Mouse (Mus musculus): Measurements from ENCODE around the gene Htr5a.

Gene Htr5a

GRCm38 (mm10) chr5:27841701-27842295 is at the start of gene Htr5a:
Htr5a (plus strand) TSS chr5:27842149.
- peak; percentile 51 to 53 for DNase-seq (ENCODE audit: low spot score in 2 of 2)

DNA sequence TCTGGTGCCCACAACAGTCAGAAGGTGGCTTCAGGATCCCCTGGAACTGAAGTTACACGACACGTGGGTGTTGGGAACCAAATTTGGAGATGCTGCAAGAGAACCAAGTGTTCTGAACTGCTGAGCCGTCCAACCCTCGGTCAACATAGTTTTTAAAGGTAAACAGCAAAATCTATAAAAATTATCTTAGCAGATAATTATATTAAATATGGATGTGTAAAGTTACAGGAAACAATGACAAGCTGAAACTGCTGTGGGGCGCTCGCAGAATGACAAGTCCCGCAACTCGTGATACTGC is 49.8 kb upstream of the Htr5a start:
- DNase-seq (ENCODE audit: low spot score in 2 of 2), result no peak

DNA sequence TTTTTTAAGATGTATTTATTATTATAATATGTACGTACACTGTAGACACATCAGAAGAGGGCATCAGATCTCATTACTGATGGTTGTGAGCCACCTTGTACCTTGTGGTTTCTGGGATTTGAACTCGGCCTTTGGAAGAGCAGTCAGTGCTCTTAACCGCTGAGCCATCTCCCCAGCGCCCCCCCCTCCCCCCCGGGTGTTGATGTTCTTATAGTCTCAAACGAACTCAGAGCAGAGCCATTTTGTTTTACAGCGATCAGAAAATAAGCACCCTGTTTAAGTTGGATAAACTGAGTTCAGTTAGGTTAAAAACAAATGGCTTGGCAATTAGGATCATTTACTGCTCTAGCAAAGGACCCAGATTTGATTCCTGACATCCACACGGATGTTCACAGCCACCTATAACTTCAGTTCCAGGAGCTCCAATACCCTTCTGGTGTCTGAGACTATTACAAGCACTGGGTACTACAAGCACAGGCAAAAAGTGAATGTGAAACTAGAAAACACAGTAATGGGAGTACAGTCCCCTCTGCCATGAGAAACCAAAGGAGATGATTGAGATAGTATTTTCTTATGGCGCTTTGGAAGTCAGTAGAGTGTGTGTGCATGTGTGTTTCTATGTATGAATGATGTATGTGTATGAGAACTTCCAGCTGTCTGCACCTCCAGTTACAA is 49.3 kb upstream of the Htr5a start:
- DNase-seq (ENCODE audit: low spot score in 2 of 2), result no peak

DNA sequence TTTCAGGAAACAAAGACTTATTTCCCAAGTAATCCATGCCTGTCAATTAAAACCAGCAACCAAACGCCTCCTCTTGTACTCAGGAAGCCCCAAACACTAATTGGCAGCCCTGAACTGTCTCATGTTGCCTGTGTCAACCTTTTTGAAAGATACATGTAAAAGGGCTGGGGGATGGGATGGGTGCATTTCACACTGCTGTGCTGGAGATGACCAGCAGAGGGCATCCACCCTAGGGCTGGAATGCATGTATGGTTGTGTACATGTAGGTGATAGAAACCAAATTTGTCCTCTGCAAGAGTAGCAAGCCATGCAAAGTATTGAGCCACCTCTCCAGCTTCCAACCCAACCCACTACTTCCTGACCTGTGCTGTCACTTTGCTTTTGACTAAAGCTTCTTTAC is 48.0 kb upstream of the Htr5a start:
- DNase-seq (ENCODE audit: low spot score in 2 of 2), result peak; percentile 62 to 71

DNA sequence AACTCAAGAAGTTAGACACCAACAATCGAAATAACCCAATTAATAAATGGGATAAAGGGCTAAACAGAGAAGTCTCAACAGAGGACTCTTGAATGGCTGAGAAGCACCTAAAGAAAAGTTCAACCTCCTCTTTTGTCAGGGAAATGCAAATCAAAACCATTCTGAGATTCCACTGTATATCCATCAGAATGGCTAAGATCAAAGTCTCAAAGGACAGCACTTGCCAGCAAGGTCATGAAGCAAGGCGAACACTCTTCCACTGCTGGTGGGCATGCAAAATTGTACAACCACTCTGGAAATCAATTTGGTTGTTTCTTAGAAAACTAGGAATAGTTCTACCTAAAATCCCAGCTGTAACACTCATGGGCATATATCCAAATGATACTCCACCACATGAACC is 27.7 kb upstream of the Htr5a start:
- no peak for DNase-seq (ENCODE audit: low spot score in 2 of 2)

DNA sequence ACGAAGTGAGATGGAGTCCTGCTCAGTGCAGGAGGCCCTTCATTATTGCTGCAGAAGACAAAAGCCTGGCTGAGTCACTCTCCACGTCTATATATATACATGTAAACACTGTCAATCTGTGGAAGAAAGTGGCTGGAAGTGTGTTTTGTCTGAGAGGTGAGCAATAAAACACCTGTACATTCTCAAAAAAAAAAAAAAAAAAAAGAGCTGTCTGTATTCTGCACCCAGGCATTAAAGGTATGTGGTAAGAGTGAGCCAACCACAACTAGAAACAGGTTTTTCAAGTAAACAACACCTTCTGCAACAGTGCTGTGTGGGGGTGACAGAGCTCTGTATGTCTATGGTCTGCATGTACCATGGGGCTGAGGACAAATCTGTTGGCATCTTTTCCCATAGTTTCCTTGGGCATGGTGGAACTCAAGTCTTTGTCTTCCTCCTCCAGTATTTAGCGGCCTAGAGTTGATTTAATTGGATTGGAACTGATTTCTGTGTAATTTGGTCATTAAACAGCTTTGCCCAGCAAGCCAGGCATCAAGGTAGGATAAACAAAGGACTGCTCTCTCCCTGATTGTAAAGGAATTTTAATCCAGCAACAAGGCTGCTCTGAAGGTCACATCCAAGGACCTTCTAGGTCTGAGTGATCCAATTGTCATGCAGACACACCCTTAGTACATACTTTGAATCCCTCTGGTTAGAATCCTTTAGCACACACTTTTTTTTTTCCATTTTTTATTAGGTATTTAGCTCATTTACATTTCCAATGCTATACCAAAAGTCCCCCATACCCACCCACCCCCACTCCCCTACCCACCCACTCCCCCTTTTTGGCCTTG is 22.9 kb upstream of the Htr5a start:
- DNase-seq (ENCODE audit: low spot score in 2 of 2), result no peak

- no peak for DNase-seq (ENCODE audit: low spot score in 2 of 2)
These were observed 20.8 kb upstream of the Htr5a start for GRCm38 (mm10) chr5:27821161-27821560.

- DNase-seq (ENCODE audit: low spot score in 2 of 2), result no peak
These were observed 14.0 kb upstream of the Htr5a start for GRCm38 (mm10) chr5:27827971-27828370.

GRCm38 (mm10) chr5:27835096-27835495 is 6.9 kb upstream of the Htr5a start:
- no peak for DNase-seq (ENCODE audit: low spot score in 2 of 2)

DNA sequence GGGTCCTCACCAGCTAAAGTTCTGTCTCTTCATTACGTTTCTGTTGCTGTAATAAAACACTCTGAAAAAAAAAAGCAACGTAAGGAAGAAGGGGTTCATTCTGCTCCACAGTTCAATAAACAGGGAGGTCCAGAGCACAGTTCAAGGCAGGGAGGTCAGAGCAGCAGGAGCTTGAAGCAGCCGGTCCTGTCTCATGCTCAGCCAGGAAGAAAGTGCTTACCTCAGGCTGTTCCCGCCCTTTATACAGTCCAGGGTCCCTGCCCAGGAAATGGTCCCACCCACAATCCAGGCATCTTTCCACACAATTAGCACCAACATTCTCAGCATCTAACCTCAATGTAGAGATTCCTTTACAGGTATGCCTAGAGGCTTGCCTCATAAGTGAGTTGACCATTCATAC is 3.9 kb upstream of the Htr5a start:
- DNase-seq (ENCODE audit: low spot score in 2 of 2), result no peak

GRCm38 (mm10) chr5:27842671-27843320 is 847 bp downstream of the Htr5a start:
- peak; percentile 8 to 24 for DNase-seq (ENCODE audit: low spot score in 2 of 2)

DNA sequence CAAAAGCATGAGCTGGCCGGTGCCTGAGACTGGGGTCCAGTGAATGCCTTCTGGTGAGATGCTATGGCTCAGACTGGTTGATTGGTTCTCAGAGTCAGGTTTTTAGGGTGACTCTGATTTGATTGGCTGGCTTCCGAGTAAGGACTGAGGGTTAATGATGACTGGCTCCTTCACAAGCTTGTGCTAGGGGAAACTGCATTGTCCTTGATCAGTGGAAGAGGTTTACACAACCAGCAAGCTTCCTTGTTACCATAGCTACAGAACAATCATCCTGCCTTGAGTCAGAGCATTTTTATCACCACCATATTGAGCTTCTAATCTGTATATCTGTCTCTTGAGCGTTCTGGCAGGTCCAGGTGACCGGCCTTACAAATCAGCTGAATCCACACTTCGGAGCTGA is 5.0 kb downstream of the Htr5a start:
- no peak for DNase-seq (ENCODE audit: low spot score in 2 of 2)

- no peak for DNase-seq (ENCODE audit: low spot score in 2 of 2)
These were observed 12.3 kb downstream of the Htr5a start for GRCm38 (mm10) chr5:27854290-27854689.

DNA sequence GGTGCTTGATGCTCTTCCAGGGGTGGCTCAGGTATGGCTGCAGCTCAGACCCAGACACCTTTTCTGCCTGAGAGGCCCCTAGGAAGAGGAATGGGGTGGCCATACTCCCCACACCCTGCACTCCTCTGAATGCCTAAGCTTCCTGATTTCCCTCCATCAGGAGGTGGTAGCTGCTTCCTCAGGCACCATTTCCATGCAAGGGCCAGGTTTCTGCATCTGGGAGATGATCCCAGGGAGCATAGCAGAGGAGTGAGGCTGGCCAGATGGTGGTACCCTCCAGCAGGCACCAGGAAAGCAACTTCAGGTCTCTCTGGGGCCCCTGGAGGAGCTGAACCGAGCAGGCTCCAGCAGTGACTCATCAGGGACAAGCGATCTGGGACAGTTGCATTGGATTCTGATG is 13.8 kb downstream of the Htr5a start:
- no peak for DNase-seq (ENCODE audit: low spot score in 2 of 2)

- DNase-seq (ENCODE audit: low spot score in 2 of 2), result no peak
These were observed 31.5 kb downstream of the Htr5a start for GRCm38 (mm10) chr5:27873240-27874082.

GRCm38 (mm10) chr5:27874211-27874610 is 32.3 kb downstream of the Htr5a start:
- DNase-seq (ENCODE audit: low spot score in 2 of 2), result no peak

GRCm38 (mm10) chr5:27875341-27876105 is 33.6 kb downstream of the Htr5a start:
- DNase-seq (ENCODE audit: low spot score in 2 of 2), result no peak

DNA sequence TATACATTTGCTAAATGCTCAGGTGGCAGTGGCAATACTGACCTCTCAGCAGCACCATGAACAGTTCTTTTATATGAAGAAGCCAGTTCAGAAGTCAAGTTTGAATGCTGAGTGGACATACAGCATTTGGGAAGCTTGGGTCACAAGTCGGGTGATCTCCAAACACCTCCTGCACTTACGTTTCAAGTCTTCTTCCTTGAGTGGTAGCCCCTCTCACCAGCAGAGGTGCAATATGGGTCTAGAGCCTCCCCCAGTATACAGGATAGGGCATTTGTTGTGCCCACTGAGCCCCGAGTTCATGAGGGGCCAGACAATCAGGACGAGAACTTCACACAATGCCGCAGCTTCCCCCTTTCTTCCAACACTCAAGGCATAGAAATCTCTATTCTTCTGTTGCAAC is 36.4 kb downstream of the Htr5a start:
- DNase-seq (ENCODE audit: low spot score in 2 of 2), result no peak

GRCm38 (mm10) chr5:27879726-27880125 is 37.8 kb downstream of the Htr5a start:
- DNase-seq (ENCODE audit: low spot score in 2 of 2), result no peak

GRCm38 (mm10) chr5:27880329-27881036 is 38.5 kb downstream of the Htr5a start:
- no peak for DNase-seq (ENCODE audit: low spot score in 2 of 2)
